Mouse (Mus musculus): Measurements from ENCODE around the gene Prox2. TPM values are rescaled to one million over a fixed set of nuclear protein-coding genes. Genes with fewer than 3 reads are reported as not detected.

Prox2 gene
- total and polyA plus RNA-seq, 3 experiments, result 1.2 to 1.7 (median 1.5) TPM

- Histone ChIP-seq H3K27ac (no peak overlapping the region), H3K27me3 (ENCODE audit: control insufficient read depth, insufficient read depth, low read length) (no peaks in the 10 kb centered on the region), H3K9ac (ENCODE audit: low read depth, low read length) (no peak overlapping the region), H3K4me3 (no peak overlapping the region), H3K36me3 (ENCODE audit: control insufficient read depth, insufficient read depth, low read length) (no peaks in the 10 kb centered on the region), H3K4me1 (ENCODE audit: control insufficient read depth, insufficient read depth, low read length) (peaks cover 4% of the 10 kb centered on the region), H3K79me2 (replicated peaks; ENCODE audit: control insufficient read depth, insufficient read depth, low read length) (peaks cover 1% of the 10 kb centered on the region; the same call in 1 of the 2 replicates)
- intact Hi-C loops (cut with DNase I), result no loop called here
- DNase-seq, result no peak
- no peak for TF ChIP-seq EP300 (IDR thresholded peaks at IDR 0.05; ENCODE audit: insufficient read depth, low read depth, low read length)
- no peak for TF ChIP-seq POLR2A (IDR thresholded peaks at IDR 0.05; ENCODE audit: insufficient read depth, low read depth, low read length)
- no peak for TF ChIP-seq CTCF (IDR thresholded peaks at IDR 0.05)
- WGBS, result 41% methylated on average over 8 of the region's 8 CpGs
These were observed 4.3 kb downstream of the Prox2 start for GRCm38 (mm10) chr12:85106292-85106691.

- 86% methylated on average over 8 of the region's 8 CpGs for WGBS
- Histone ChIP-seq H3K4me3 (no peak overlapping the region), H3K36me3 (ENCODE audit: control insufficient read depth, insufficient read depth, low read length) (no peaks in the 10 kb centered on the region), H3K9ac (ENCODE audit: low read depth, low read length) (no peak overlapping the region), H3K79me2 (replicated peaks; ENCODE audit: control insufficient read depth, insufficient read depth, low read length) (no peaks in the 10 kb centered on the region), H3K27me3 (ENCODE audit: control insufficient read depth, insufficient read depth, low read length) (no peaks in the 10 kb centered on the region), H3K27ac (no peak overlapping the region), H3K4me1 (ENCODE audit: control insufficient read depth, insufficient read depth, low read length) (peaks cover 2% of the 10 kb centered on the region)
- no peak for TF ChIP-seq CTCF (IDR thresholded peaks at IDR 0.05)
- TF ChIP-seq POLR2A (IDR thresholded peaks at IDR 0.05; ENCODE audit: insufficient read depth, low read depth, low read length), result no peak
- TF ChIP-seq EP300 (IDR thresholded peaks at IDR 0.05; ENCODE audit: insufficient read depth, low read depth, low read length), result no peak
- intact Hi-C loops (cut with DNase I), result no loop called here
- no peak for DNase-seq
These were observed 5.8 kb downstream of the Prox2 start for GRCm38 (mm10) chr12:85104789-85105188.

GRCm38 (mm10) chr12:85103096-85103495, 7.5 kb downstream of the Prox2 start:
- Histone ChIP-seq H3K4me3 (no peak overlapping the region), H3K9ac (ENCODE audit: low read depth, low read length) (no peak overlapping the region), H3K27me3 (ENCODE audit: control insufficient read depth, insufficient read depth, low read length) (no peaks in the 10 kb centered on the region), H3K27ac (no peak overlapping the region), H3K36me3 (ENCODE audit: control insufficient read depth, insufficient read depth, low read length) (no peaks in the 10 kb centered on the region), H3K79me2 (replicated peaks; ENCODE audit: control insufficient read depth, insufficient read depth, low read length) (no peaks in the 10 kb centered on the region), H3K4me1 (ENCODE audit: control insufficient read depth, insufficient read depth, low read length) (no peaks in the 10 kb centered on the region)
- no peak for DNase-seq
- TF ChIP-seq CTCF (IDR thresholded peaks at IDR 0.05) (no peak), POLR2A (IDR thresholded peaks at IDR 0.05; ENCODE audit: insufficient read depth, low read depth, low read length) (no peak), EP300 (IDR thresholded peaks at IDR 0.05; ENCODE audit: insufficient read depth, low read depth, low read length) (no peak)
- 85% methylated on average over 8 of the region's 8 CpGs for WGBS
- intact Hi-C loops (cut with DNase I), result no loop called here

- DNase-seq, result no peak
- no peak overlapping the region for H3K27ac ChIP-seq
- H3K4me3 ChIP-seq, result no peak overlapping the region
- no peaks in the 10 kb centered on the region for H3K36me3 ChIP-seq (ENCODE audit: control insufficient read depth, insufficient read depth, low read length)
- WGBS, result 83% methylated on average over 5 of the region's 5 CpGs
- H3K9ac ChIP-seq (ENCODE audit: low read depth, low read length), result no peak overlapping the region
- no peak for TF ChIP-seq CTCF (IDR thresholded peaks at IDR 0.05)
- intact Hi-C loops (cut with DNase I), result no loop called here
- H3K79me2 ChIP-seq (replicated peaks; ENCODE audit: control insufficient read depth, insufficient read depth, low read length), result no peaks in the 10 kb centered on the region
- no peaks in the 10 kb centered on the region for H3K4me1 ChIP-seq (ENCODE audit: control insufficient read depth, insufficient read depth, low read length)
- H3K27me3 ChIP-seq (ENCODE audit: control insufficient read depth, insufficient read depth, low read length), result no peaks in the 10 kb centered on the region
These were observed 8.9 kb downstream of the Prox2 start for GRCm38 (mm10) chr12:85101521-85102106.

- WGBS, result 75% methylated on average over 14 of the region's 14 CpGs
- intact Hi-C loops (cut with DNase I), result no loop called here
- no peak for TF ChIP-seq POLR2A (IDR thresholded peaks at IDR 0.05; ENCODE audit: insufficient read depth, low read depth, low read length)
- TF ChIP-seq CTCF (IDR thresholded peaks at IDR 0.05), result no peak
- no peak for TF ChIP-seq EP300 (IDR thresholded peaks at IDR 0.05; ENCODE audit: insufficient read depth, low read depth, low read length)
These were observed 9.6 kb downstream of the Prox2 start for GRCm38 (mm10) chr12:85101001-85101400.

GRCm38 (mm10) chr12:85095859-85096258, 14.7 kb downstream of the Prox2 start:
- H3K9ac ChIP-seq (ENCODE audit: low read depth, low read length), result no peak overlapping the region
- TF ChIP-seq POLR2A (IDR thresholded peaks at IDR 0.05; ENCODE audit: insufficient read depth, low read depth, low read length) (no peak), CTCF (IDR thresholded peaks at IDR 0.05) (no peak), EP300 (IDR thresholded peaks at IDR 0.05; ENCODE audit: insufficient read depth, low read depth, low read length) (no peak)
- 75% methylated on average over 7 of the region's 7 CpGs for WGBS

More at GRCm38 (mm10) chr12:85101001-85101400, 9.6 kb downstream of the Prox2 start:
- Histone ChIP-seq H3K4me1 (ENCODE audit: control insufficient read depth, insufficient read depth, low read length) (no peaks in the 10 kb centered on the region), H3K27ac (no peak overlapping the region), H3K79me2 (replicated peaks; ENCODE audit: control insufficient read depth, insufficient read depth, low read length) (no peaks in the 10 kb centered on the region), H3K36me3 (ENCODE audit: control insufficient read depth, insufficient read depth, low read length) (no peaks in the 10 kb centered on the region), H3K9ac (ENCODE audit: low read depth, low read length) (no peak overlapping the region), H3K27me3 (ENCODE audit: control insufficient read depth, insufficient read depth, low read length) (no peaks in the 10 kb centered on the region), H3K4me3 (no peak overlapping the region)
- no peak for DNase-seq

More at GRCm38 (mm10) chr12:85095859-85096258, 14.7 kb downstream of the Prox2 start:
- DNase-seq, result no peak
- Histone ChIP-seq H3K4me3 (no peak overlapping the region), H3K27ac (no peak overlapping the region), H3K36me3 (ENCODE audit: control insufficient read depth, insufficient read depth, low read length) (no peaks in the 10 kb centered on the region), H3K4me1 (ENCODE audit: control insufficient read depth, insufficient read depth, low read length) (no peaks in the 10 kb centered on the region), H3K27me3 (ENCODE audit: control insufficient read depth, insufficient read depth, low read length) (no peaks in the 10 kb centered on the region), H3K79me2 (replicated peaks; ENCODE audit: control insufficient read depth, insufficient read depth, low read length) (no peaks in the 10 kb centered on the region)
- intact Hi-C loops (cut with DNase I), result no loop called here
